Mouse (Mus musculus) CH12.LX (cell line): Measurements from ENCODE around the gene Nxpe5.

Source experiments
- CTCF ChIP-seq, 2 experiments: IDR thresholded peaks in 1 of 2; conservative IDR thresholded peaks in 1 of 2; 2 replicates each; pipeline ENCODE4 v1.5.1; 2011 to 2012; ENCODE audit warnings: low read depth in 2 of 2, low read length in 2 of 2, improper control_type of control experiment in 1 of 2, inconsistent platforms in 1 of 2, mild to moderate bottlenecking in 1 of 2, moderate library complexity in 1 of 2
- ZC3H11A ChIP-seq: IDR thresholded peaks from 2 replicates; pipeline ENCODE4 v1.6.1; 2012; ENCODE audit warnings: low read depth, mild to moderate bottlenecking, inconsistent platforms, low read length, improper control_type of control experiment

GRCm38 (mm10) chr5:138219864-138220263 is 5.8 kb upstream of the Nxpe5 start:
- TF ChIP-seq ZC3H11A = no peak
- no peak for TF ChIP-seq CTCF (conservative IDR thresholded peaks at IDR 0.05 in 1 of 2, IDR thresholded peaks at IDR 0.05 in 1 of 2; ENCODE audit: low read depth in 2 of 2, low read length in 2 of 2)
